Mouse (Mus musculus) spleen, adult 18-20 months (tissue): ENCODE measurements at regions not wholly inside any gene's neighbourhood (a gene's known extent, or its start where the extent isn't known, plus 50 kb on each side); places are given as distances from the start of the nearest gene placed in this dataset.

ENCODE experiments used
- DNase-seq, 2 experiments: peaks; one replicate each; pipeline ENCODE4 v3.0.0; 2022; ENCODE audit warnings: mixed read lengths in 2 of 2

- DNase-seq, result no peak
These were observed 135.9 kb upstream of the Cr2 start for GRCm38 (mm10) chr1:195312426-195312825.

GRCm38 (mm10) chr1:195285076-195285475 lies 108.6 kb upstream of the Cr2 start:
- no peak for DNase-seq

- DNase-seq, result peak; percentile 89 to 99
These were observed 65.0 kb upstream of the Cr2 start for GRCm38 (mm10) chr1:195241496-195241895.

- peak in 1 of 2 experiments; percentile 49 for DNase-seq
These were observed 56.1 kb upstream of the Cr2 start for GRCm38 (mm10) chr1:195232658-195233057.

GRCm38 (mm10) chr1:195227007-195227406 lies 50.5 kb upstream of the Cr2 start:
- no peak for DNase-seq
